Mouse (Mus musculus) NIH3T3 (cell line): ENCODE results near the gene Eaf2.
A peak's percentile ranks its signal among the peaks of the same experiment; 100 is the strongest.

Experiments
- DNase-seq: peaks from one replicate; pipeline ENCODE4 v3.0.0-alpha.2; 2012; ENCODE audit warnings: low read depth

The Eaf2 gene

DNA sequence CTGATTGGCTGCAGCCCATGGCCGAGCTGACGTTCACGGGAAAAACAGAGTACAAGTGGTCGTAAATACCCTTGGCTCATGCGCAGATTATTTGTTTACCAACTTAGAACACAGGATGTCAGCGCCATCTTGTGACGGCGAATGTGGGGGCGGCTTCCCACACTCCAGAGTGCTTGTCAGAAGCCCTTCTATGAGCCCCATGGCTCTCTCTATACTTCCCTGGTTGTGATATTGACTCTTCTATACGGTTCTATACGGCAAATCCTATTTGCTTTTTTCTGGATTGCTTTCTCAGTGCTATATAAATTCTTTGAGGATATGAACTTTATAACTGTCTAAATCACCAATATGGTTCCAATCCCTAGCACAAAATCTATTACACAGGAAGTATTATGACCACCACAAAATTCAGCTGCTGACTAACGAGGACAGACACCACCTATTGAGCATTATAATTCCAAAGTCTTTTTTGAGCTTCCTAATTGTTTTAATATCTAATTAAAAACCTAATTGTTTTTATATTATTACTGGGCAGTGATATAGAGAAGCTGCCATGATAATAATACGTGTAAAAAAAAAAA, 104.5 kb downstream of the Eaf2 start:
- DNase-seq = peak; percentile 56

DNA sequence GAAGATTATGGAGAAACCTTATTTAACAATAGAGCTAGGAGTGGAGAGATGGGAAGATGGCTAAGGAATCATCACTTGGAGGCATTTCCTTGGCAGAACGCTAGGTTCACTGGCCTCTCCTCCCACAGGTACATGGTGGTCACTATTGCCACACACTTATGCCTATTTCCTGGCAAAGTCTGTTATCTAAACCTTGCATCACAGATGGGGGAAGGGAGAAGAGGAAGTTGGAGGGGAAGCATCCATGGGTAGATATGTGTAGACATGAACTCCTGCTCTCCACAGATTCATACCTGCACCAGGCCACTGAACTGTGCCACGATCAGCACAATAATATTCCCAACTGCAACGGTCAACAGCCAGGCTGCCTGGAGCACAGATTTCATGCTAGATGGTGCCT, 122.8 kb downstream of the Eaf2 start:
- DNase-seq = no peak

- DNase-seq = no peak
Measured at GRCm38 (mm10) chr16:36747767-36748166, 127.0 kb downstream of the Eaf2 start.

GRCm38 (mm10) chr16:36747068-36747467, 127.7 kb downstream of the Eaf2 start:
- no peak for DNase-seq

DNA sequence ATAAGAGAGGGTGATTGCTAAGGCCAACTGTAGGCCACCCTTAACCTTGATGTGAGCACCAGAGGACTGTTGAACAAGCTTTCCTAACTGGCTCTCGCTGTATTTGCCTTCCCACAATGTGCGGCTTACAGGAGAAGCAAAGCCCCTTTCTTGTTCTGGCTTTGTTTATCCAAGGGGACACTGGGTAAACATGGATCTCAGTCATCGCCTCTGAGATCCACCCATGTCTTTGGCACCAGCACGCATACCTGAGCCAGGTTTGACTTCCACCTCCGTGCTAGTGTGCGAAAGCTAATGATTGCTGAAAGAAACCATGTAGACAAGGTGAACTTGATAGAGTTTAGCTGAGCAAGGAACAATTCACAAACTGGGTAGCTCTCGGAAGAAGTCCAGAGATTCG, 131.2 kb downstream of the Eaf2 start:
- no peak for DNase-seq
